In genomic region chr9:22488963-22489362, GRCm38 (mm10) we compare ENCODE assay signal across 21 mouse cellular contexts. TPM values are rescaled to one million over a fixed set of nuclear protein-coding genes. Genes with fewer than 3 reads are reported as not detected.
"Had no signal": no experiment of that assay in that cellular context is flagged by ENCODE, and none has a peak within 500 bp of the region (broad histone marks: within the 10 kb centered on the region; RNA-seq: fewer than 3 reads in every experiment).

No protein-coding gene starts in this region.

- H3K36me3 ChIP-seq: limb, embryonic 13.5 days; liver, embryonic 12.5 days; lung, embryonic 15.5 days had no signal

- H3K9me3 ChIP-seq: limb, embryonic 13.5 days; liver, embryonic 12.5 days; lung, embryonic 15.5 days; midbrain, embryonic 13.5 days had no signal

- H3K4me2 ChIP-seq: limb, embryonic 13.5 days; liver, embryonic 12.5 days; lung, embryonic 15.5 days; midbrain, embryonic 13.5 days had no signal

- H3K9ac ChIP-seq: limb, embryonic 13.5 days; liver, embryonic 12.5 days; lung, embryonic 15.5 days; midbrain, embryonic 13.5 days had no signal

- H3K27me3 ChIP-seq: limb, embryonic 13.5 days; liver, embryonic 12.5 days; lung, embryonic 15.5 days; midbrain, embryonic 13.5 days had no signal

- H3K4me3 ChIP-seq: layer of hippocampus, adult 2 months; limb, embryonic 13.5 days; liver, embryonic 12.5 days; lung, embryonic 15.5 days; midbrain, embryonic 13.5 days had no signal

- H3K27ac ChIP-seq: layer of hippocampus, adult 2 months; limb, embryonic 13.5 days; liver, embryonic 12.5 days; lung, embryonic 15.5 days; midbrain, embryonic 13.5 days had no signal

- ATAC-seq: liver, embryonic 12.5 days; midbrain, embryonic 13.5 days had no signal

- DNase-seq: kidney, adult 11 months; kidney, postnatal 10 days; kidney, postnatal 4 days; left cerebral cortex, postnatal 4 days; lung, postnatal 14 days; right cerebral cortex, adult 18-20 months; right cerebral cortex, postnatal 25 days; thymus, adult 2 months; thymus, postnatal 25 days had no signal

- H3K4me1 ChIP-seq: lung, embryonic 15.5 days; midbrain, embryonic 13.5 days had no signal

RNA-seq across cellular contexts. Expression of gene Gm17545, which starts 34.9 kb away (rescaled TPM):
- polyA plus RNA-seq: kidney, embryonic 14.5 days; limb, embryonic 13.5 days; liver, embryonic 12.5 days; liver, embryonic 16.5 days; lung, embryonic 15.5 days; midbrain, embryonic 13.5 days; midbrain, postnatal 0 days; neural tube, embryonic 14.5 days; small intestine, adult 2 months; testis, adult 2 months; thymus, adult 2 months; urinary bladder, adult 2 months had no signal
